Mouse (Mus musculus): ENCODE results near the gene Kcnn1. TPM values are rescaled to one million over a fixed set of nuclear protein-coding genes. Genes with fewer than 3 reads are reported as not detected.
A peak's percentile ranks its signal among the peaks of the same experiment; 100 is the strongest.

Gene Kcnn1
- polyA plus RNA-seq, 1 experiment from 2014 or later, result 3.8 TPM

- peak; percentile 49 for DNase-seq (ENCODE audit: low spot score)
- Histone ChIP-seq H3K27ac (replicated peaks; ENCODE audit: low read depth, low read length) (peak overlapping the region; percentile 68), H3K4me3 (ENCODE audit: low read depth, low read length) (peak overlapping the region; percentile 62), H3K4me2 (ENCODE audit: low read depth, severe bottlenecking) (peak overlapping the region; percentile 88), H3K36me3 (ENCODE audit: control insufficient read depth, insufficient read depth, low read length) (peaks cover 2% of the 10 kb centered on the region; the same call in 1 of the 2 replicates), H3K9ac (ENCODE audit: low read length) (peak overlapping the region; percentile 75), H3K4me1 (ENCODE audit: control insufficient read depth, insufficient read depth, low read length) (peaks cover 8% of the 10 kb centered on the region; the same call in 1 of the 2 replicates), H3K9me3 (ENCODE audit: control insufficient read depth, low read length) (no peaks in the 10 kb centered on the region), H3K27me3 (ENCODE audit: control insufficient read depth, insufficient read depth, low read length) (no peaks in the 10 kb centered on the region)
- peak; percentile 22; the same call in 1 of the 2 replicates for ATAC-seq (ENCODE audit: insufficient number of reproducible peaks, low FRiP score, low TSS enrichment, low read depth)
- 4% methylated on average over 51 of the region's 66 CpGs for WGBS
These were observed 24.2 kb downstream of the Kcnn1 start for GRCm38 (mm10) chr8:70838654-70839407.

GRCm38 (mm10) chr8:70836666-70837065, 26.4 kb downstream of the Kcnn1 start:
- H3K27me3 ChIP-seq (ENCODE audit: control insufficient read depth, insufficient read depth, low read length), result no peaks in the 10 kb centered on the region
- WGBS, result 89% methylated on average over 12 of the region's 12 CpGs
- no peak overlapping the region for H3K27ac ChIP-seq (replicated peaks; ENCODE audit: low read depth, low read length)
- no peak overlapping the region for H3K9ac ChIP-seq (ENCODE audit: low read length)
- H3K36me3 ChIP-seq (ENCODE audit: control insufficient read depth, insufficient read depth, low read length), result peaks cover 2% of the 10 kb centered on the region; the same call in 1 of the 2 replicates
- H3K9me3 ChIP-seq (ENCODE audit: control insufficient read depth, low read length), result no peaks in the 10 kb centered on the region
- H3K4me3 ChIP-seq (ENCODE audit: low read depth, low read length), result no peak overlapping the region
- H3K4me1 ChIP-seq (ENCODE audit: control insufficient read depth, insufficient read depth, low read length), result peaks cover 15% of the 10 kb centered on the region
- ATAC-seq (ENCODE audit: insufficient number of reproducible peaks, low FRiP score, low TSS enrichment, low read depth), result no peak
- DNase-seq (ENCODE audit: low spot score), result no peak
- no peak overlapping the region for H3K4me2 ChIP-seq (ENCODE audit: low read depth, severe bottlenecking)

GRCm38 (mm10) chr8:70834071-70834470, 29.0 kb downstream of the Kcnn1 start:
- peaks cover 2% of the 10 kb centered on the region; the same call in 1 of the 2 replicates for H3K36me3 ChIP-seq (ENCODE audit: control insufficient read depth, insufficient read depth, low read length)
- no peaks in the 10 kb centered on the region for H3K27me3 ChIP-seq (ENCODE audit: control insufficient read depth, insufficient read depth, low read length)
- H3K9me3 ChIP-seq (ENCODE audit: control insufficient read depth, low read length), result no peaks in the 10 kb centered on the region
- 96% methylated on average over 3 of the region's 3 CpGs for WGBS
- no peak overlapping the region for H3K4me2 ChIP-seq (ENCODE audit: low read depth, severe bottlenecking)
- peaks cover 7% of the 10 kb centered on the region for H3K4me1 ChIP-seq (ENCODE audit: control insufficient read depth, insufficient read depth, low read length)
- DNase-seq (ENCODE audit: low spot score), result no peak
- no peak overlapping the region for H3K4me3 ChIP-seq (ENCODE audit: low read depth, low read length)
- H3K9ac ChIP-seq (ENCODE audit: low read length), result no peak overlapping the region
- ATAC-seq (ENCODE audit: insufficient number of reproducible peaks, low FRiP score, low TSS enrichment, low read depth), result no peak
- no peak overlapping the region for H3K27ac ChIP-seq (replicated peaks; ENCODE audit: low read depth, low read length)

- no peaks in the 10 kb centered on the region for H3K27me3 ChIP-seq (ENCODE audit: control insufficient read depth, insufficient read depth, low read length)
- ATAC-seq (ENCODE audit: insufficient number of reproducible peaks, low FRiP score, low TSS enrichment, low read depth), result no peak
- no peak for DNase-seq (ENCODE audit: low spot score)
- H3K36me3 ChIP-seq (ENCODE audit: control insufficient read depth, insufficient read depth, low read length), result peaks cover 2% of the 10 kb centered on the region; the same call in 1 of the 2 replicates
- H3K9ac ChIP-seq (ENCODE audit: low read length), result no peak overlapping the region
- H3K4me2 ChIP-seq (ENCODE audit: low read depth, severe bottlenecking), result no peak overlapping the region
- no peak overlapping the region for H3K4me3 ChIP-seq (ENCODE audit: low read depth, low read length)
- WGBS, result 49% methylated on average over 15 of the region's 15 CpGs
- H3K9me3 ChIP-seq (ENCODE audit: control insufficient read depth, low read length), result no peaks in the 10 kb centered on the region
- H3K4me1 ChIP-seq (ENCODE audit: control insufficient read depth, insufficient read depth, low read length), result peaks cover 7% of the 10 kb centered on the region; the same call in 1 of the 2 replicates
- H3K27ac ChIP-seq (replicated peaks; ENCODE audit: low read depth, low read length), result no peak overlapping the region
These were observed 29.5 kb downstream of the Kcnn1 start for GRCm38 (mm10) chr8:70833520-70833919.

GRCm38 (mm10) chr8:70833018-70833482, 30.0 kb downstream of the Kcnn1 start:
- Histone ChIP-seq H3K9me3 (ENCODE audit: control insufficient read depth, low read length) (no peaks in the 10 kb centered on the region), H3K4me3 (ENCODE audit: low read depth, low read length) (no peak overlapping the region), H3K36me3 (ENCODE audit: control insufficient read depth, insufficient read depth, low read length) (peaks cover 2% of the 10 kb centered on the region; the same call in 1 of the 2 replicates), H3K9ac (ENCODE audit: low read length) (no peak overlapping the region), H3K4me2 (ENCODE audit: low read depth, severe bottlenecking) (no peak overlapping the region), H3K27ac (replicated peaks; ENCODE audit: low read depth, low read length) (no peak overlapping the region), H3K27me3 (ENCODE audit: control insufficient read depth, insufficient read depth, low read length) (no peaks in the 10 kb centered on the region), H3K4me1 (ENCODE audit: control insufficient read depth, insufficient read depth, low read length) (peaks cover 7% of the 10 kb centered on the region; the same call in 1 of the 2 replicates)
- DNase-seq (ENCODE audit: low spot score) (peak; percentile 42), ATAC-seq (ENCODE audit: insufficient number of reproducible peaks, low FRiP score, low TSS enrichment, low read depth) (no peak)
- WGBS, result 58% methylated on average over 9 of the region's 9 CpGs

- Histone ChIP-seq H3K27me3 (ENCODE audit: control insufficient read depth, insufficient read depth, low read length) (no peaks in the 10 kb centered on the region), H3K4me3 (ENCODE audit: low read depth, low read length) (no peak overlapping the region), H3K4me1 (ENCODE audit: control insufficient read depth, insufficient read depth, low read length) (peaks cover 7% of the 10 kb centered on the region; the same call in 1 of the 2 replicates), H3K9me3 (ENCODE audit: control insufficient read depth, low read length) (no peaks in the 10 kb centered on the region), H3K27ac (replicated peaks; ENCODE audit: low read depth, low read length) (no peak overlapping the region), H3K4me2 (ENCODE audit: low read depth, severe bottlenecking) (no peak overlapping the region), H3K9ac (ENCODE audit: low read length) (no peak overlapping the region), H3K36me3 (ENCODE audit: control insufficient read depth, insufficient read depth, low read length) (peaks cover 2% of the 10 kb centered on the region; the same call in 1 of the 2 replicates)
- ATAC-seq (ENCODE audit: insufficient number of reproducible peaks, low FRiP score, low TSS enrichment, low read depth) (no peak), DNase-seq (ENCODE audit: low spot score) (no peak)
- WGBS, result 71% methylated on average over 11 of the region's 11 CpGs
These were observed 30.7 kb downstream of the Kcnn1 start for GRCm38 (mm10) chr8:70832371-70832770.

- Histone ChIP-seq H3K4me2 (ENCODE audit: low read depth, severe bottlenecking) (no peak overlapping the region), H3K36me3 (ENCODE audit: control insufficient read depth, insufficient read depth, low read length) (peaks cover 2% of the 10 kb centered on the region; the same call in 1 of the 2 replicates), H3K4me1 (ENCODE audit: control insufficient read depth, insufficient read depth, low read length) (peaks cover 7% of the 10 kb centered on the region; the same call in 1 of the 2 replicates), H3K9ac (ENCODE audit: low read length) (no peak overlapping the region), H3K9me3 (ENCODE audit: control insufficient read depth, low read length) (no peaks in the 10 kb centered on the region), H3K4me3 (ENCODE audit: low read depth, low read length) (no peak overlapping the region), H3K27me3 (ENCODE audit: control insufficient read depth, insufficient read depth, low read length) (no peaks in the 10 kb centered on the region), H3K27ac (replicated peaks; ENCODE audit: low read depth, low read length) (no peak overlapping the region)
- 89% methylated on average over 8 of the region's 8 CpGs for WGBS
- DNase-seq (ENCODE audit: low spot score), result no peak
- no peak for ATAC-seq (ENCODE audit: insufficient number of reproducible peaks, low FRiP score, low TSS enrichment, low read depth)
These were observed 31.5 kb downstream of the Kcnn1 start for GRCm38 (mm10) chr8:70831517-70831916.

GRCm38 (mm10) chr8:70827796-70828195, 35.3 kb downstream of the Kcnn1 start:
- no peak for ATAC-seq (ENCODE audit: insufficient number of reproducible peaks, low FRiP score, low TSS enrichment, low read depth)
- 95% methylated on average over 1 of the region's 1 CpGs for WGBS

More at GRCm38 (mm10) chr8:70827796-70828195, 35.3 kb downstream of the Kcnn1 start:
- Histone ChIP-seq H3K36me3 (ENCODE audit: control insufficient read depth, insufficient read depth, low read length) (no peaks in the 10 kb centered on the region), H3K27ac (replicated peaks; ENCODE audit: low read depth, low read length) (no peak overlapping the region), H3K4me2 (ENCODE audit: low read depth, severe bottlenecking) (no peak overlapping the region), H3K4me3 (ENCODE audit: low read depth, low read length) (no peak overlapping the region), H3K9me3 (ENCODE audit: control insufficient read depth, low read length) (no peaks in the 10 kb centered on the region), H3K27me3 (ENCODE audit: control insufficient read depth, insufficient read depth, low read length) (no peaks in the 10 kb centered on the region), H3K9ac (ENCODE audit: low read length) (no peak overlapping the region), H3K4me1 (ENCODE audit: control insufficient read depth, insufficient read depth, low read length) (peaks cover 4% of the 10 kb centered on the region; the same call in 1 of the 2 replicates)
- no peak for DNase-seq (ENCODE audit: low spot score)
